Mouse (Mus musculus) limb, embryonic 14.5 days (tissue): Measurements from ENCODE around the gene Abhd4. TPM values are rescaled to one million over a fixed set of nuclear protein-coding genes. Genes with fewer than 3 reads are reported as not detected.
"Not testable (repeated sequence)": the region's sequence is repeated elsewhere in the genome, so short reads cannot be mapped to it uniquely, and the experiment has no call there.

Source experiments
- ATAC-seq: fragments of 200-750 bp; cut with Nextera tagmentation; 2 replicates; pipeline ENCODE4 v1.8.0; 2017; ENCODE audit warnings: low read depth, moderate number of reproducible peaks, moderate TSS enrichment; ENCODE audit not compliant: low FRiP score
- DNase-seq: peaks from one replicate; pipeline ENCODE4 v3.0.0-alpha.2; 2015; ENCODE audit warnings: low spot score
- H3K27ac ChIP-seq: fragments of 300-500 bp; sonication (generic); replicated peaks from 2 replicates; pipeline ENCODE4 v1.5.1; 2014; ENCODE audit warnings: low read depth, mild to moderate bottlenecking, low read length, moderate library complexity, mixed read lengths
- H3K27me3 ChIP-seq: fragments of 300-500 bp; sonication (generic); 2 replicates; pipeline ENCODE4 v1.6.1; 2014; ENCODE audit warnings: low read length, mixed read lengths; ENCODE audit not compliant: control insufficient read depth, insufficient read depth
- H3K36me3 ChIP-seq: fragments of 300-500 bp; sonication (generic); 2 replicates; pipeline ENCODE4 v1.6.1; 2014; ENCODE audit warnings: mild to moderate bottlenecking, low read length, moderate library complexity, mixed read lengths; ENCODE audit not compliant: control insufficient read depth, insufficient read depth
- H3K4me1 ChIP-seq: fragments of 300-500 bp; sonication (generic); 2 replicates; pipeline ENCODE4 v1.6.1; 2014; ENCODE audit warnings: antibody characterized with exemption, low read length, mixed read lengths; ENCODE audit not compliant: control insufficient read depth, insufficient read depth
- H3K4me2 ChIP-seq: fragments of 300-500 bp; sonication (generic); replicated peaks from 2 replicates; pipeline ENCODE4 v1.6.1; 2014; ENCODE audit warnings: low read depth, mild to moderate bottlenecking, low read length, moderate library complexity; ENCODE audit not compliant: severe bottlenecking
- H3K4me3 ChIP-seq: fragments of 300-500 bp; sonication (generic); replicated peaks from 2 replicates; pipeline ENCODE4 v1.5.1; 2014; ENCODE audit warnings: low read length
- H3K9ac ChIP-seq: fragments of 300-500 bp; sonication (generic); 2 replicates; pipeline ENCODE4 v1.6.1; 2014; ENCODE audit warnings: mild to moderate bottlenecking, low read depth, low read length, moderate library complexity; ENCODE audit not compliant: severe bottlenecking
- H3K9me3 ChIP-seq: fragments of 300-500 bp; sonication (generic); 2 replicates; pipeline ENCODE4 v1.6.1; 2016; ENCODE audit warnings: low read length; ENCODE audit not compliant: control insufficient read depth
- POLR2A ChIP-seq: fragments of 200-500 bp; IDR thresholded peaks from 2 replicates; pipeline ENCODE4 v1.8.0; 2012; ENCODE audit warnings: inconsistent platforms, mild to moderate bottlenecking, moderate library complexity, borderline replicate concordance; ENCODE audit not compliant: insufficient read depth, insufficient read length; ENCODE audit errors: extremely low read depth
- whole genome bisulfite sequencing: fragments of 180-500 bp; shearing (Covaris S2); extraction: QIAGEN DNeasy Blood & Tissue Kit; methylation state at CpG from one replicate; pipeline ENCODE4 v1.1.7; 2014; 5-methylcytosine and 5-hydroxymethylcytosine counted together
- polyA plus RNA-seq, 2 experiments: library from polyadenylated mRNA; depleted of rRNA in 1 of 2; stranded (reverse) in 1 of 2; unstranded in 1 of 2; fragments of >200 nt; fragmentation: Nextera tagmentation in 1 of 2; extraction: Ambion mirVana in 1 of 2; gene quantifications; 2 replicates each; pipeline versions ENCODE4 v1.2.1 to v1.2.3; 2012 to 2014

The Abhd4 gene
- polyA plus RNA-seq, 2 experiments: 27.7 to 58.4 TPM

DNA sequence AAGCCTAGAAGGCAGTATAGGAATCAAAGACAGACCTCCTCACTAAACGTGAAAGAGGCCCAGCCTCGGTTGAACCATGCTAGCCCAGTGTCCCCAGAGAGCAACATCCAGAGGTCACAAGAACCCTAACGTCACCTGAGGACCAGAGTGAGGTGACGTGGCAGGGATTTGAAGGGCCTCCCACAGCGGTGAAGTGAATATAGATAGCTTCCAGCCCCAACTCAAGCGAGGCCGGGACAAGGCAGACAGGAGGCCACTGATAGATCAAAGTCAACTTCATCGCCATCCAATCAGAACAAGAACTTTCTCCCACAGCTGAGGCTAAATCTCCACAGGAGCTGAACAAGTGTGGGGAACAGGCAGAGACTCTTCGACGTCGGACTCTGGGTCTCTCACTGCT, 28.3 kb upstream of the Abhd4 start:
- Histone ChIP-seq H3K9me3 (no peaks in the 10 kb centered on the region), H3K4me2 (no peak overlapping the region), H3K4me1 (peaks cover 3% of the 10 kb centered on the region; the same call in 1 of the 2 replicates), H3K27ac (no peak overlapping the region), H3K4me3 (no peak overlapping the region), H3K36me3 (no peaks in the 10 kb centered on the region), H3K9ac (no peak overlapping the region), H3K27me3 (no peaks in the 10 kb centered on the region)
- no peak for TF ChIP-seq POLR2A
- no peak for DNase-seq
- WGBS: 78% methylated on average over 11 of the region's 11 CpGs
- ATAC-seq: no peak

DNA sequence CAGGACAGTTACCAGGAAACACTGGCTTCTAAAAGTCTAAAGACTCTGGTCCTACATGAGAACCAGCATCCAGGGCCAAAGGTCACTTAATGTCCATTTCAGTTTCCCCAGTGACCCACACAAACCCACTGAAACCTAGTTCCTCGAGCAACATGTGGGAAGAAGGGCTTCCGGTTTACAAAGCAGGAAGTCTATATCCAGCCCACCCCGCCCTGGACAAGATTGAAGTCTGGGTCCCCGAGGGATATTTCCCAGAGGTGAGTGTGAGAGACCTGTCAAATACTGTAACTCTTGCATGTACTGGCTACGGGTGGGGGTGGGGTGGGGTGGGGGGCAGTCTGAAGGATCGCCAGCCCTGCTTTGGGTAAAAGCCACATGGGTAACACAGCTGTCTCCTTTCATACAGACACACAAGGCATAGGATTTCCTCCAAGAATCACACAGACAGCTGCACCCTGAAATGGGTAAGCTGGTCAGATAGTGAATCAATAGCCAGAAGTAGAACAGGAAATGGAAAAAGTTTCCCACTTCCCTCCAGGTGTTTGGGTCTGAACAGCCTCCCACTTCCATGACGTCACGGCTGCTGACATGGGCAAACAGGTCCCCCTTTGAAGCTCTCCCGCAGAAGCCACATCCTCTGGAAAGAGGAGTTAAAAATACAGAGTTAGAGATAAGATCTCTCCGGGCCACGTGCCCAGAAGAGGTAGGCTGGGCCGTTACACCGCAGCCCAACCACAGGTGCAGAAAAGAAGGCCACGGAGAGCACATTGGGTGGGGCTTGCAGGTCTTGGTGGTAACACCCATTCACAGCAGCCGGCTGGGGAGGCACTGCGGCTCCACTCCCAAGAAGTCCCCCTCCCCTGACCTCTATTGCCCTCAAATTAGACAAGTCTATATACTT, 26.8 kb upstream of the Abhd4 start:
- TF ChIP-seq POLR2A: no peak
- DNase-seq: peak; percentile 49
- H3K36me3 ChIP-seq: no peaks in the 10 kb centered on the region
- no peaks in the 10 kb centered on the region for H3K9me3 ChIP-seq
- 37% methylated on average over 16 of the region's 16 CpGs for WGBS
- peak overlapping the region; percentile 44 for H3K4me2 ChIP-seq
- H3K9ac ChIP-seq: no peak overlapping the region
- no peak overlapping the region for H3K27ac ChIP-seq
- no peak overlapping the region for H3K4me3 ChIP-seq
- H3K27me3 ChIP-seq: no peaks in the 10 kb centered on the region
- ATAC-seq: 0 out of 2 replicates have a peak, but pooled peaks have one; percentile 12
- H3K4me1 ChIP-seq: peaks cover 3% of the 10 kb centered on the region; the same call in 1 of the 2 replicates

DNA sequence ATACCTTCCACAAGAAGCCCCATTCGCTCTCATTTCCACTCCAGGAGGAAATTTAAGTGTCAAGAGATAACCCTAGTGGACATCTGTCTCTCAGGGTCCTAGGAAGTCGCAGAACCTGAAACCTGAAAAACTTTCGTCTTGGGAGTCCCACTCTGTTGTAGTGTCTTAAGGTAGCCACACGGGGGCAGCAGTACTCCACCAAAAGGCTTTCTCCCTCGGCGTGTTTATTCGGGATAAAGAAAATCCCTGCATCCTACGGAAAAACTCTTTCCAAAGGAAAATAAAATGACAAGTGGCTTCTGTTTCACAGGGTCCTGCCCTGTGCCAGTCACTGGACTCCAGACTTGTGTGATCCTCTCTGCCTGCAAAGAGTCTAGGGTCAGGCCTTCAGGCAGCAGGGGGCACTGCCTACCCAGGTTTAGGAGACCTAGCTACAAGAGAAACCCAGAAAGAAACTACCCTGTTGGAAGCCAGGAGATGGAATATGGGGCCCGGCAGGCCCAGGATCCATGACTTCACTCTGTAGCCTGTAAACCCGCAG, 26.0 kb upstream of the Abhd4 start:
- peak overlapping the region; percentile 21 for H3K4me3 ChIP-seq
- peak overlapping the region; percentile 44 for H3K4me2 ChIP-seq
- H3K4me1 ChIP-seq: peaks cover 5% of the 10 kb centered on the region; the same call in 1 of the 2 replicates
- H3K9ac ChIP-seq: 0 out of 2 replicates have a peak overlapping the region, but pooled peaks have one; percentile 36
- TF ChIP-seq POLR2A: no peak
- ATAC-seq (peak; percentile 59; the same call in 1 of the 2 replicates), DNase-seq (peak; percentile 82)
- no peaks in the 10 kb centered on the region for H3K9me3 ChIP-seq
- 0% methylated on average over 10 of the region's 10 CpGs for WGBS
- H3K27me3 ChIP-seq: no peaks in the 10 kb centered on the region
- no peaks in the 10 kb centered on the region for H3K36me3 ChIP-seq
- no peak overlapping the region for H3K27ac ChIP-seq

DNA sequence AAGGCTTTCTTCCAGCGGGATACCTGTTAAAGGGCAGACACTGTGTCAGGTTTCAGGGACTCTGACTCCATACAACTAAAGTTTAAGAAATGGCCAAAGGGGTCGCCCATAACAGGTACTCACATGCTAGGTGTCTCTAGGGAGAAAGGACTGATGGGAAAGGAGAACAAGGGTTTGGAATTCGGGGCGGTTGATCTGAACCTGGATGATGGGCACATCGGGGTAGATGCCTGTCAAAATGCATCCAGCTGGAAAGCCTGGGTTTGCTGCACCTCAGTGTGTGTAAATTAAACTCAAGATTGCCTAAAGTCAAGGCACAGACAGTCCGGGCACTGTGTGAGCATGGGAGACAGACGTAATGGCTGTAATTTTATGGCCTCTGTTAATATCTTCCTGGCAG, 25.5 kb upstream of the Abhd4 start:
- peaks cover 10% of the 10 kb centered on the region; the same call in 1 of the 2 replicates for H3K4me1 ChIP-seq
- 10% methylated on average over 7 of the region's 7 CpGs for WGBS
- H3K9ac ChIP-seq: 0 out of 2 replicates have a peak overlapping the region, but pooled peaks have one; percentile 36

DNA sequence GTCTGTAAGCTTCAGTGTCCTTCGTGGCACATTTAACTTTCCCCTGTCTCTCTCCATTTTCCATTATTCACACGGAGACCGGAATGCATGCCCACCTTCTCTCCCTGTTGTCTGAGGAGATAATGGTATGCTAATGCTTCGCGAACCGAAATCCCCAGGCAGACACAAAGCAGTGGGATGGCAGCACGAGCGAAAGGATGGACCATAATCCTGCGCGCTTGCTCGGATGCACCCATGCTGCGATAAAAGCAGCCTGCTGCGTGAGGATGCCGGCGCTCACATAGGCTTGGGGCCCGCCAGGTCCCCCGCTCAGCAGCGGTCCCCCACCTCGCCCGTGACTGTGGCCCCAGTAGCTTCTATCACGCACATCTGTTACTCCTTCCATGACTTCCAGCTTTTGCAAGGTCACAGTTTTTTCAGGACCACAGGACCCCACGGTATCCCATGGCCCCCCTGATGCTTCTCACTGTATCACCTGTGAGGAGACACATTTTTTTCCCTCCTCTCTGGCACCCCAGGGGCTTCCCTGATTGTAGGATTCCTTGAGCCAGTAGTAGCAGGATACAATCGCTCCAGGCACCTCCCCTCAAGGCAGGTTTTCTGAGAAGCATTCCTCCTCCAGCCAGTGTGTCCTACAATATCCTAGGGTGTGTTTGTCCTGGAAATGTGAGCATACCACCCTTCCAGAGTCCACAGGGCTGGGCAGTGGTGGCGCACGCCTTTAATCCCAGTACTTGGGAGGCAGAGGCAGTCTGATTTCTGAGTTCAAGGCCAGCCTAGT, 24.9 kb upstream of the Abhd4 start:
- peak overlapping the region; percentile 44 for H3K4me2 ChIP-seq
- H3K9me3 ChIP-seq: no peaks in the 10 kb centered on the region
- no peaks in the 10 kb centered on the region for H3K36me3 ChIP-seq
- H3K27me3 ChIP-seq: no peaks in the 10 kb centered on the region
- no peak for TF ChIP-seq POLR2A
- DNase-seq: no peak
- no peak overlapping the region for H3K27ac ChIP-seq
- H3K4me3 ChIP-seq: peak overlapping the region; percentile 14; the same call in 1 of the 2 replicates
- WGBS: 10% methylated on average over 25 of the region's 25 CpGs
- H3K9ac ChIP-seq: no peak overlapping the region
- peaks cover 10% of the 10 kb centered on the region; the same call in 1 of the 2 replicates for H3K4me1 ChIP-seq
- no peak for ATAC-seq

More for the DNA sequence above, 25.5 kb upstream of the Abhd4 start:
- ATAC-seq: 0 out of 2 replicates have a peak, but pooled peaks have one; percentile 3
- DNase-seq: no peak
- no peaks in the 10 kb centered on the region for H3K36me3 ChIP-seq
- peak overlapping the region; percentile 21 for H3K4me3 ChIP-seq
- H3K27ac ChIP-seq: no peak overlapping the region
- no peaks in the 10 kb centered on the region for H3K27me3 ChIP-seq
- TF ChIP-seq POLR2A: no peak
- no peaks in the 10 kb centered on the region for H3K9me3 ChIP-seq
- peak overlapping the region; percentile 44 for H3K4me2 ChIP-seq

DNA sequence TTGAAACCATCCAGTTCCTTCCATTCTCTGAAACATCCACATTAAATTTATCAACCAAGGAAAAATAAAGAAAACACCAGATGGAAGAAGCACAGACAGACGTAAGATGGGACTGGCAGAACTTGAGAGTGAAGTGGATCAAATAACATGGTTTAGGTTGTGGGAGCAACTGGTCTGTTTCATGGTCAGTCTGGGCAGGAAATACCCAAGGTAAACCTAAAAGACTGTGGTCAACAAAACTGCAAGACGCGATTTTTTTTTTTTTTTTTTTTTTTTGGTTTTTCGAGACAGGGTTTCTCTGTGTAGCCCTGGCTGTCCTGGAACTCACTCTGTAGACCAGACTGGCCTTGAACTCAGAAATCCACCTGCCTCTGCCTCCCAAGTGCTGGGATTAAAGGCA, 24.1 kb upstream of the Abhd4 start:
- peaks cover 10% of the 10 kb centered on the region; the same call in 1 of the 2 replicates for H3K4me1 ChIP-seq
- WGBS: 78% methylated on average over 3 of the region's 4 CpGs

More for the DNA sequence above, 24.1 kb upstream of the Abhd4 start:
- H3K27ac ChIP-seq, H3K4me2 ChIP-seq, H3K27me3 ChIP-seq, H3K4me3 ChIP-seq, DNase-seq, H3K9me3 ChIP-seq, H3K9ac ChIP-seq, ATAC-seq, H3K36me3 ChIP-seq: not testable (repeated sequence)
